ENCODE assay signal across 8 mouse cellular contexts in genomic region chr5:137784546-137784945, GRCm38 (mm10). TPM values are rescaled to one million over a fixed set of nuclear protein-coding genes. Genes with fewer than 3 reads are reported as not detected.
DNase-seq lines count a peak whose midpoint lies in the region; ATAC-seq and TF ChIP-seq lines count a peak whose summit lies in the region.

No protein-coding gene starts in this region.

- TF ChIP-seq CTCF in heart, adult 2 months (IDR thresholded peaks at IDR 0.05): no peak
- no peak for TF ChIP-seq CTCF in CH12.LX (conservative IDR thresholded peaks at IDR 0.05 in 1 of 2, IDR thresholded peaks at IDR 0.05 in 1 of 2; ENCODE audit: low read depth in 2 of 2, low read length in 2 of 2)
- TF ChIP-seq CTCF in stomach, postnatal 0 days (IDR thresholded peaks at IDR 0.05; ENCODE audit: low read depth): no peak

- peak overlapping the region; percentile 82 for H3K9ac ChIP-seq in heart, adult 2 months (ENCODE audit: low read depth, low read length)
- peak overlapping the region; percentile 99 for H3K9ac ChIP-seq in CH12.LX (ENCODE audit: insufficient read depth, low read depth)
- H3K9ac ChIP-seq in embryonic facial prominence, embryonic 15.5 days: peak overlapping the region; percentile 12; the same call in 1 of the 2 replicates
- H3K9ac ChIP-seq in limb, embryonic 14.5 days (ENCODE audit: low read depth, low read length, severe bottlenecking): peak overlapping the region; percentile 83
- peak overlapping the region; percentile 94 for H3K9ac ChIP-seq in stomach, postnatal 0 days (ENCODE audit: low read length)

- WGBS in heart, adult 2 months: 67% methylated on average over 14 of the region's 14 CpGs
- 81% methylated on average over 14 of the region's 14 CpGs for WGBS in embryonic facial prominence, embryonic 15.5 days
- 83% methylated on average over 14 of the region's 14 CpGs for WGBS in limb, embryonic 14.5 days
- 64% methylated on average over 14 of the region's 14 CpGs for WGBS in stomach, postnatal 0 days

- DNase-seq in heart, adult 2 months: peak in 1 of 2 experiments; percentile 26
- DNase-seq in heart, postnatal 36 days: no peak
- DNase-seq in CH12.LX (ENCODE audit: extremely low read depth): no peak
- DNase-seq in limb, embryonic 14.5 days (ENCODE audit: low spot score): no peak
- no peak for DNase-seq in stomach, postnatal 0 days (ENCODE audit: low spot score)
- no peak for DNase-seq in right cerebral cortex, adult 18-20 months
- DNase-seq in frontal cortex, postnatal 14 days (ENCODE audit: low spot score in 2 of 2): no peak

- TF ChIP-seq RAD21 in CH12.LX (IDR thresholded peaks at IDR 0.05; ENCODE audit: low read depth, low read length): no peak

- no peak for ATAC-seq in embryonic facial prominence, embryonic 15.5 days (ENCODE audit: insufficient number of reproducible peaks, low FRiP score, low TSS enrichment, low read depth)
- ATAC-seq in limb, embryonic 14.5 days (ENCODE audit: low FRiP score, low read depth): no peak
- no peak for ATAC-seq in stomach, postnatal 0 days (ENCODE audit: low FRiP score, low TSS enrichment)

- peaks cover 4% of the 10 kb centered on the region; the same call in 1 of the 2 replicates for H3K79me2 ChIP-seq in heart, adult 2 months (replicated peaks; ENCODE audit: control insufficient read depth, insufficient read depth, low read length)
- peaks cover 39% of the 10 kb centered on the region for H3K79me2 ChIP-seq in CH12.LX (replicated peaks; ENCODE audit: control insufficient read depth, extremely low read depth, insufficient read depth, poor library complexity, severe bottlenecking)

- peak overlapping the region; percentile 61 for H3K4me2 ChIP-seq in CH12.LX (ENCODE audit: insufficient read depth, low read depth, poor library complexity, severe bottlenecking)
- H3K4me2 ChIP-seq in embryonic facial prominence, embryonic 15.5 days (replicated peaks): peak overlapping the region; percentile 80
- H3K4me2 ChIP-seq in limb, embryonic 14.5 days (replicated peaks; ENCODE audit: low read depth, low read length, severe bottlenecking): peak overlapping the region; percentile 83
- H3K4me2 ChIP-seq in stomach, postnatal 0 days (replicated peaks; ENCODE audit: low read depth): peak overlapping the region; percentile 87

- no peak for TF ChIP-seq EP300 in heart, adult 2 months (IDR thresholded peaks at IDR 0.05; ENCODE audit: insufficient read depth, low read depth, low read length)
- no peak for TF ChIP-seq EP300 in CH12.LX (IDR thresholded peaks at IDR 0.05; ENCODE audit: low read length)
- TF ChIP-seq EP300 in stomach, postnatal 0 days (optimal IDR thresholded peaks at IDR 0.05): no peak

- peaks cover 2% of the 10 kb centered on the region for H3K9me3 ChIP-seq in CH12.LX (replicated peaks; ENCODE audit: low read length)
- H3K9me3 ChIP-seq in embryonic facial prominence, embryonic 15.5 days (replicated peaks): no peaks in the 10 kb centered on the region
- H3K9me3 ChIP-seq in limb, embryonic 14.5 days (ENCODE audit: control insufficient read depth, low read length): no peaks in the 10 kb centered on the region
- no peaks in the 10 kb centered on the region for H3K9me3 ChIP-seq in stomach, postnatal 0 days (ENCODE audit: control insufficient read depth, low read length)

- intact Hi-C loops in heart, adult 2 months (cut with DNase I): loop anchor here (5.0 to 10.0 kb wide), 4 partner anchors 280 to 800 kb away; partner anchors contain the start of genes Ephb4, Plod3, Pop7 and Znhit1
- intact Hi-C loops in heart, postnatal 36 days (cut with DNase I): no loop called here

- H3K27me3 ChIP-seq in heart, adult 2 months (ENCODE audit: control insufficient read depth, insufficient read depth, low read length): no peaks in the 10 kb centered on the region
- no peaks in the 10 kb centered on the region for H3K27me3 ChIP-seq in CH12.LX (replicated peaks)
- H3K27me3 ChIP-seq in embryonic facial prominence, embryonic 15.5 days: no peaks in the 10 kb centered on the region
- H3K27me3 ChIP-seq in limb, embryonic 14.5 days (ENCODE audit: control insufficient read depth, insufficient read depth, low read length): no peaks in the 10 kb centered on the region
- H3K27me3 ChIP-seq in stomach, postnatal 0 days (ENCODE audit: control insufficient read depth, insufficient read depth, low read length): no peaks in the 10 kb centered on the region

- in situ Hi-C loops in CH12.LX (cut with MboI; ENCODE audit: low pct_ligation_motif_present, low pct_unique_long_range_greater_than_20kb, low sequenced_read_pairs): no loop called here

- dilution Hi-C loops in CH12.LX (cut with MboI; ENCODE audit: extremely low pct_ligation_motif_present, extremely low pct_unique_long_range_greater_than_20kb, low sequenced_read_pairs): no loop called here

- no peak overlapping the region for H3K27ac ChIP-seq in heart, adult 2 months
- no peak overlapping the region for H3K27ac ChIP-seq in CH12.LX (ENCODE audit: insufficient read depth, low read depth)
- H3K27ac ChIP-seq in embryonic facial prominence, embryonic 15.5 days (replicated peaks): 0 out of 2 replicates have a peak overlapping the region, but pooled peaks have one; percentile 12
- H3K27ac ChIP-seq in limb, embryonic 14.5 days (replicated peaks; ENCODE audit: low read depth, low read length): no peak overlapping the region
- no peak overlapping the region; the same call in 1 of the 2 replicates for H3K27ac ChIP-seq in stomach, postnatal 0 days (replicated peaks)

- peaks cover 11% of the 10 kb centered on the region for H3K36me3 ChIP-seq in heart, adult 2 months (ENCODE audit: control insufficient read depth, insufficient read depth, low read length)
- H3K36me3 ChIP-seq in CH12.LX (replicated peaks in 1 of 2; ENCODE audit: control insufficient read depth in 1 of 2, insufficient read depth in 1 of 2, low read length in 1 of 2): peaks cover 35 to 55% of the 10 kb centered on the region in 2 experiments
- H3K36me3 ChIP-seq in embryonic facial prominence, embryonic 15.5 days: peaks cover 40% of the 10 kb centered on the region
- H3K36me3 ChIP-seq in limb, embryonic 14.5 days (ENCODE audit: control insufficient read depth, insufficient read depth, low read length): peaks cover 53% of the 10 kb centered on the region
- H3K36me3 ChIP-seq in stomach, postnatal 0 days (ENCODE audit: control insufficient read depth, insufficient read depth, low read length): peaks cover 15% of the 10 kb centered on the region

- peak overlapping the region; percentile 64; the same call in 1 of the 2 replicates for H3K4me3 ChIP-seq in heart, adult 2 months
- peak overlapping the region in 2 of 3 experiments; percentile 67 to 76 for H3K4me3 ChIP-seq in CH12.LX (replicated peaks in 1 of 3; ENCODE audit: low read depth in 2 of 3, low read length in 2 of 3, poor library complexity in 1 of 3)
- peak overlapping the region; percentile 69 for H3K4me3 ChIP-seq in embryonic facial prominence, embryonic 15.5 days (replicated peaks)
- peak overlapping the region; percentile 87 for H3K4me3 ChIP-seq in limb, embryonic 14.5 days (replicated peaks; ENCODE audit: low read length)
- H3K4me3 ChIP-seq in stomach, postnatal 0 days (ENCODE audit: low read depth, low read length): peak overlapping the region; percentile 88

- peaks cover 20% of the 10 kb centered on the region for H3K4me1 ChIP-seq in heart, adult 2 months (ENCODE audit: control insufficient read depth, insufficient read depth, low read length)
- H3K4me1 ChIP-seq in CH12.LX (ENCODE audit: control insufficient read depth in 1 of 2, insufficient read depth in 2 of 2): peaks cover 19 to 58% of the 10 kb centered on the region in 2 experiments
- H3K4me1 ChIP-seq in embryonic facial prominence, embryonic 15.5 days: peaks cover 42% of the 10 kb centered on the region
- H3K4me1 ChIP-seq in limb, embryonic 14.5 days (ENCODE audit: control insufficient read depth, insufficient read depth, low read length): peaks cover 40% of the 10 kb centered on the region
- H3K4me1 ChIP-seq in stomach, postnatal 0 days (replicated peaks; ENCODE audit: control insufficient read depth, insufficient read depth): peaks cover 10% of the 10 kb centered on the region; the same call in 1 of the 2 replicates

- TF ChIP-seq POLR2A in heart, adult 2 months (IDR thresholded peaks at IDR 0.05; ENCODE audit: insufficient read depth, low read depth, low read length): no peak
- TF ChIP-seq POLR2A in CH12.LX (IDR thresholded peaks at IDR 0.05; ENCODE audit: low read depth, low read length): no peak
- TF ChIP-seq POLR2A in limb, embryonic 14.5 days (IDR thresholded peaks at IDR 0.05; ENCODE audit: borderline replicate concordance, extremely low read depth, insufficient read depth, insufficient read length): no peak

RNA-seq across cellular contexts. Expression of gene Mepce, which starts 2.9 kb away (rescaled TPM):
- total RNA-seq in heart, adult 2 months (2021): 10 to 100 TPM; 21.3 to 26.0 TPM
- polyA plus RNA-seq in heart, adult 2 months (2012; rRNA removed): 24.1 and 31.5 TPM in 2 replicates
- 10 to 100 TPM; 25.6 to 35.3 TPM for total RNA-seq in heart, postnatal 36 days (2021)
- 32.7 and 38.5 TPM in 2 replicates for total RNA-seq in CH12.LX (2012; rRNA removed)
- 31.1 and 37.3 TPM in 2 replicates for total RNA-seq in CH12.LX (2014; rRNA removed)
- 42.4 and 43.7 TPM in 2 replicates for polyA plus RNA-seq in CH12.LX (2012; ENCODE audit: insufficient read length, low read depth)
- 12.4 and 13.7 TPM in 2 replicates for polyA plus RNA-seq in embryonic facial prominence, embryonic 15.5 days (2015; fragmentation: Nextera tagmentation; extraction: Ambion mirVana)
- 42.0 and 42.3 TPM in 2 replicates for polyA plus RNA-seq in limb, embryonic 14.5 days (2012; rRNA removed)
- 13.9 and 16.7 TPM in 2 replicates for polyA plus RNA-seq in limb, embryonic 14.5 days (2014; fragmentation: Nextera tagmentation; extraction: Ambion mirVana)
- polyA plus RNA-seq in stomach, postnatal 0 days (2015; fragmentation: Nextera tagmentation; extraction: Ambion mirVana): 5.8 and 6.8 TPM in 2 replicates

RNA-seq across cellular contexts. Expression of gene Zcwpw1, which starts 3.1 kb away (rescaled TPM):
- total RNA-seq in heart, adult 2 months (2021): under 1 TPM; 0.44 to 0.52 TPM
- 0.39 and 0.50 TPM in 2 replicates for polyA plus RNA-seq in heart, adult 2 months (2012; rRNA removed)
- under 1 TPM; 0.36 to 0.49 TPM for total RNA-seq in heart, postnatal 36 days (2021)
- total RNA-seq in CH12.LX (2012; rRNA removed): 1.3 and 1.9 TPM in 2 replicates
- total RNA-seq in CH12.LX (2014; rRNA removed): 2.3 and 3.0 TPM in 2 replicates
- polyA plus RNA-seq in CH12.LX (2012; ENCODE audit: insufficient read length, low read depth): 1.5 and 2.8 TPM in 2 replicates
- polyA plus RNA-seq in embryonic facial prominence, embryonic 15.5 days (2015; fragmentation: Nextera tagmentation; extraction: Ambion mirVana): 22.4 and 26.1 TPM in 2 replicates
- polyA plus RNA-seq in limb, embryonic 14.5 days (2012; rRNA removed): 19.4 and 30.1 TPM in 2 replicates
- polyA plus RNA-seq in limb, embryonic 14.5 days (2014; fragmentation: Nextera tagmentation; extraction: Ambion mirVana): 17.3 and 18.5 TPM in 2 replicates
- polyA plus RNA-seq in stomach, postnatal 0 days (2015; fragmentation: Nextera tagmentation; extraction: Ambion mirVana): 2.6 and 2.7 TPM in 2 replicates

RNA-seq across cellular contexts. Expression of gene Ppp1r35, which starts 5.9 kb away (rescaled TPM):
- total RNA-seq in heart, adult 2 months (2021): 10 to 100 TPM in 1 of 2 experiments, 1 to 10 TPM in 1; 7.4 to 10.8 TPM
- 6.8 and 12.0 TPM in 2 replicates for polyA plus RNA-seq in heart, adult 2 months (2012; rRNA removed)
- total RNA-seq in heart, postnatal 36 days (2021): 10 to 100 TPM; 10.7 to 12.3 TPM
- total RNA-seq in CH12.LX (2012; rRNA removed) (31.6 and 34.6 TPM in 2 replicates), CH12.LX (2014; rRNA removed) (11.8 and 17.3 TPM in 2 replicates)
- polyA plus RNA-seq in CH12.LX (2012; ENCODE audit: insufficient read length, low read depth): 23.3 and 24.1 TPM in 2 replicates
- 34.5 and 39.9 TPM in 2 replicates for polyA plus RNA-seq in embryonic facial prominence, embryonic 15.5 days (2015; fragmentation: Nextera tagmentation; extraction: Ambion mirVana)
- polyA plus RNA-seq in limb, embryonic 14.5 days (2012; rRNA removed): 45.2 and 46.8 TPM in 2 replicates
- polyA plus RNA-seq in limb, embryonic 14.5 days (2014; fragmentation: Nextera tagmentation; extraction: Ambion mirVana): 37.6 and 44.9 TPM in 2 replicates
- 16.8 and 17.2 TPM in 2 replicates for polyA plus RNA-seq in stomach, postnatal 0 days (2015; fragmentation: Nextera tagmentation; extraction: Ambion mirVana)

RNA-seq across cellular contexts. Expression of gene Tsc22d4, which starts 39.0 kb away (rescaled TPM):
- 100 to 1,000 TPM; 254 to 258 TPM for total RNA-seq in heart, adult 2 months (2021)
- 223 and 251 TPM in 2 replicates for polyA plus RNA-seq in heart, adult 2 months (2012; rRNA removed)
- total RNA-seq in heart, postnatal 36 days (2021): 100 to 1,000 TPM; 260 to 268 TPM
- 32.0 and 39.9 TPM in 2 replicates for total RNA-seq in CH12.LX (2012; rRNA removed)
- 26.4 and 28.2 TPM in 2 replicates for total RNA-seq in CH12.LX (2014; rRNA removed)
- 91.2 and 103 TPM in 2 replicates for polyA plus RNA-seq in CH12.LX (2012; ENCODE audit: insufficient read length, low read depth)
- 167 and 175 TPM in 2 replicates for polyA plus RNA-seq in embryonic facial prominence, embryonic 15.5 days (2015; fragmentation: Nextera tagmentation; extraction: Ambion mirVana)
- polyA plus RNA-seq in limb, embryonic 14.5 days (2012; rRNA removed): 89.1 and 111 TPM in 2 replicates
- polyA plus RNA-seq in limb, embryonic 14.5 days (2014; fragmentation: Nextera tagmentation; extraction: Ambion mirVana): 151 and 164 TPM in 2 replicates
- polyA plus RNA-seq in stomach, postnatal 0 days (2015; fragmentation: Nextera tagmentation; extraction: Ambion mirVana): 100 and 110 TPM in 2 replicates

RNA-seq across cellular contexts. Expression of gene Nyap1, which starts 43.1 kb away (rescaled TPM):
- 1 to 10 TPM in 1 of 2 experiments, under 1 TPM in 1; 0.94 to 1.2 TPM for total RNA-seq in heart, adult 2 months (2021)
- polyA plus RNA-seq in heart, adult 2 months (2012; rRNA removed): 1.6 and 1.7 TPM in 2 replicates
- total RNA-seq in heart, postnatal 36 days (2021): 1 to 10 TPM in 1 of 2 experiments, under 1 TPM in 1; 0.81 to 1.1 TPM
- 0.67 and 1.4 TPM in 2 replicates for total RNA-seq in CH12.LX (2012; rRNA removed)
- 0.28 and 0.34 TPM in 2 replicates for total RNA-seq in CH12.LX (2014; rRNA removed)
- 0.35 and 0.43 TPM in 2 replicates for polyA plus RNA-seq in CH12.LX (2012; ENCODE audit: insufficient read length, low read depth)
- polyA plus RNA-seq in embryonic facial prominence, embryonic 15.5 days (2015; fragmentation: Nextera tagmentation; extraction: Ambion mirVana): 4.6 and 4.7 TPM in 2 replicates
- 19.7 and 25.0 TPM in 2 replicates for polyA plus RNA-seq in limb, embryonic 14.5 days (2012; rRNA removed)
- 1.2 and 1.4 TPM in 2 replicates for polyA plus RNA-seq in limb, embryonic 14.5 days (2014; fragmentation: Nextera tagmentation; extraction: Ambion mirVana)
- polyA plus RNA-seq in stomach, postnatal 0 days (2015; fragmentation: Nextera tagmentation; extraction: Ambion mirVana): 1.0 TPM in 2 replicates

Comparison
In these comparisons a context has a peak if more than half of its experiments do, and no peak if none do; other contexts are left out.
1. H3K9ac ChIP-seq: peak in every context shown above with its lines; median percentile 99 in CH12.LX; 94 in stomach, postnatal 0 days; 83 in limb, embryonic 14.5 days; 82 in heart, adult 2 months; 12 in embryonic facial prominence, embryonic 15.5 days.